Mouse (Mus musculus): Measurements from ENCODE around the gene Tmprss11b. TPM values are rescaled to one million over a fixed set of nuclear protein-coding genes. Genes with fewer than 3 reads are reported as not detected.

Tmprss11b gene
- polyA plus RNA-seq, 1 experiment from 2014 or later = not detected

Other genes with a start within 250 kb of the Tmprss11b start
- not detected in 2 replicates for gene Tmprss11a, start 207.4 kb downstream of the Tmprss11b start, polyA plus RNA-seq (2016; fragmentation: Nextera tagmentation; extraction: Ambion mirVana)
- gene Tmprss11g, start 157.8 kb downstream of the Tmprss11b start, polyA plus RNA-seq (2016; fragmentation: Nextera tagmentation; extraction: Ambion mirVana) = not detected in 2 replicates
- not detected in 2 replicates for gene Tmprss11f, start 43.9 kb downstream of the Tmprss11b start, polyA plus RNA-seq (2016; fragmentation: Nextera tagmentation; extraction: Ambion mirVana)
- gene Tmprss11e, start 69.5 kb upstream of the Tmprss11b start, polyA plus RNA-seq (2016; fragmentation: Nextera tagmentation; extraction: Ambion mirVana) = not detected in 2 replicates
- gene Ythdc1, start 127.9 kb upstream of the Tmprss11b start, polyA plus RNA-seq (2016; fragmentation: Nextera tagmentation; extraction: Ambion mirVana) = 23.2 and 23.9 TPM in 2 replicates
- 29.4 and 32.1 TPM in 2 replicates for gene Ugt2b34, start 230.6 kb upstream of the Tmprss11b start, polyA plus RNA-seq (2016; fragmentation: Nextera tagmentation; extraction: Ambion mirVana)

Data from liver, embryonic 12.5 days (tissue).